Mouse (Mus musculus) lung, postnatal 0 days (tissue): ENCODE data around the gene Sdhd.

ENCODE experiments used
- CTCF ChIP-seq: IDR thresholded peaks from 2 replicates; pipeline ENCODE4 v1.5.1; 2016; ENCODE audit warnings: antibody characterized with exemption, mild to moderate bottlenecking
- EP300 ChIP-seq: IDR thresholded peaks from 2 replicates; pipeline ENCODE4 v1.6.1; 2016; ENCODE audit warnings: antibody characterized with exemption, mild to moderate bottlenecking, control low read depth

- no peak for TF ChIP-seq CTCF
- TF ChIP-seq EP300 = no peak
These were observed 14.2 kb upstream of the Sdhd start for GRCm38 (mm10) chr9:50617794-50618330.
